Mouse (Mus musculus) stomach, embryonic 16.5 days (tissue): ENCODE measurements around the gene Hectd2. TPM values are rescaled to one million over a fixed set of nuclear protein-coding genes. Genes with fewer than 3 reads are reported as not detected.

Experiments
- ATAC-seq: fragments of 200-750 bp; cut with Nextera tagmentation; 2 replicates; pipeline ENCODE4 v1.8.0; 2017; ENCODE audit warnings: moderate number of reproducible peaks, moderate TSS enrichment; ENCODE audit not compliant: insufficient read depth, low FRiP score
- H3K27ac ChIP-seq: fragments of 300-500 bp; sonication (generic); 2 replicates; pipeline ENCODE4 v1.5.1; 2014; ENCODE audit warnings: low read length
- H3K27me3 ChIP-seq: fragments of 300-500 bp; sonication (generic); 2 replicates; pipeline ENCODE4 v1.6.1; 2014; ENCODE audit warnings: low read length, control low read depth, mixed read lengths; ENCODE audit not compliant: control insufficient read depth, insufficient read depth
- H3K36me3 ChIP-seq: fragments of 300-500 bp; sonication (generic); 2 replicates; pipeline ENCODE4 v1.6.1; 2014; ENCODE audit warnings: low read length; ENCODE audit not compliant: control insufficient read depth, insufficient read depth
- H3K4me1 ChIP-seq: fragments of 300-500 bp; sonication (generic); 2 replicates; pipeline ENCODE4 v1.6.1; 2014; ENCODE audit warnings: low read length, control low read depth, mixed read lengths; ENCODE audit not compliant: control insufficient read depth, insufficient read depth
- H3K4me2 ChIP-seq: fragments of 300-500 bp; sonication (generic); 2 replicates; pipeline ENCODE4 v1.6.1; 2014; ENCODE audit warnings: low read depth, low read length, mixed read lengths
- H3K4me3 ChIP-seq: fragments of 300-500 bp; sonication (generic); replicated peaks from 2 replicates; pipeline ENCODE4 v1.5.1; 2014; ENCODE audit warnings: mild to moderate bottlenecking, low read length
- H3K9ac ChIP-seq: fragments of 300-500 bp; sonication (generic); 2 replicates; pipeline ENCODE4 v1.6.1; 2014; ENCODE audit warnings: low read length
- H3K9me3 ChIP-seq: fragments of 300-500 bp; sonication (generic); replicated peaks from 2 replicates; pipeline ENCODE4 v1.6.1; 2016; ENCODE audit warnings: low read length, control low read depth; ENCODE audit not compliant: control insufficient read depth
- WGBS: fragments of 180-500 bp; shearing (Covaris S2); extraction: QIAGEN DNeasy Blood & Tissue Kit; methylation state at CpG from one replicate; pipeline ENCODE4 v1.1.7; 2014; 5-methylcytosine and 5-hydroxymethylcytosine counted together
- polyA plus RNA-seq: library from polyadenylated mRNA; unstranded; fragments of >200 nt; fragmentation: Nextera tagmentation; extraction: Ambion mirVana; gene quantifications from 2 replicates; pipeline ENCODE4 v1.2.1, GENCODE M21; 2015

Gene Hectd2
- polyA plus RNA-seq, 1 experiment from 2014 or later: 3.3 TPM

DNA sequence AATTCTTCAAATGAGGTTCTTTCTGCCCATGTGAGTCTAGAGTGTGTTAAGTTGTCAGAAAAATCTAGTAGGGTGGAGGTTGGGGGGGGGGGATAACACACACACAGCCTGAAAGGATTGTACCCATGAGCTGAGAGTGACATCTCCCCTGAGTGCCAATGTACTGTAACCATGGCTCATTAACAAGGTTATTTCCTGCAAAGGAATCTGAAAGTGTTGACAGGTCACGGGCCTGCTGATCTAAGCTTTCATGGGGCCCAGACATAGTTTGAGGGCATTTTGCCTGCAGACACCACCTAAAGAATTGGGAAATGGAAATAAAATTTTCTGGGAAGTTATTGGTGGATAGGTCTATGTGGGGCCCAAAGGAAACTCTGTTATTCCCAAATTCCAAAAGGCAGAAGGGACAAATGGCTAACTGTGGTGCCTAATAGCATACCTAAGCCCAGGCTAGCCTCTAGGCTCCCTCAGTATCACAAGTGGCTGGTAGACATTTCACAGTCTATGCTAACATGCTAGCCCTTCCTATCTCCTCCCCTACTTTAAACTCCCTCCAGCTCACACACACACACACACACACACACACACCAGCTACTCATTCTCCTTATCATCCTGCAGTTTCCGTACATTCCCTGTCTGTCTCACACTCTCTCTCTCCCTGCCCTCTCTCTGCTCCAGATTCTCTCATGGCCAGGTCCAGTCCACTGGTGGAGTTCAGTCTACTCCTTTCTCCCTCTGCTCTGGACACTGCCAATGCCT is 114.6 kb downstream of the Hectd2 start:
- no peaks in the 10 kb centered on the region for H3K27me3 ChIP-seq
- no peaks in the 10 kb centered on the region for H3K36me3 ChIP-seq
- no peak for ATAC-seq
- H3K9ac ChIP-seq: no peak overlapping the region
- no peak overlapping the region for H3K4me2 ChIP-seq
- 70% methylated on average over 2 of the region's 2 CpGs for WGBS
- H3K27ac ChIP-seq: no peak overlapping the region
- no peaks in the 10 kb centered on the region for H3K9me3 ChIP-seq
- H3K4me1 ChIP-seq: peaks cover 7% of the 10 kb centered on the region; the same call in 1 of the 2 replicates
- H3K4me3 ChIP-seq: no peak overlapping the region

DNA sequence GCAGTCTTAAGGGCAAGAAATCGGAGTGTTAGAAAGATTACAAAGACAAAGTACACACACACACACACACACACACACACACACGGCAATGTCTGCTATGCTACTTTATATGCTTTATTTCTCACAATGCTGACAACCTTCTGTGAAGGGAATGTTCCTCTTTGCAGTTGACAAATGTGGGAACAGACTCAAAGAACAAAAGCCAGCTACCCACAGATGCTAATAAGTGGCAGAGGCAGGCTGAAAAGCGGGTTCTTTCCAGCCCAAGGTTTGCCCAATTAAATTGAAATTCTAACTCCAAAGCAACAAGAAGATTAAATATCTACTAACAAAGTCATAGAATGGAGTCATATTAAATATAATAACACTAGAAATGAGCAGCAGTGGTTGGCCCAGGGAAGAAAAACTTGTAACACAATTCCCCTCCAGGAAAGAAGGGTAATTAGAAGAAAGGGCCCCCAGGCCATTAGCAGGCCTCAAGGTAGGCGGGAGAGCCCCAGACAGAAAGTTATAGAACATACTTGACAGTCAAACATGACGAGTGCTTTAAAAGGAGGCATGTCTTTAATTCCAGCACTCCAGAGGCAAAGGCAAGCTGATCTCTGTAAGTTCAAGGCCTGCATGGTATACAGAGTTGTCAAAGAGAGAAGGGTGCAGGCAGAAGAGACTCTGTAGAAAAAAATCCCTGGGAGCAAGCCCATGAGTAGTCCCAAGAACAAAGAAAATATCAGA is 115.4 kb downstream of the Hectd2 start:
- no peak for ATAC-seq
- Histone ChIP-seq H3K27me3 (no peaks in the 10 kb centered on the region), H3K27ac (no peak overlapping the region), H3K9ac (no peak overlapping the region), H3K4me3 (no peak overlapping the region), H3K4me2 (no peak overlapping the region), H3K36me3 (no peaks in the 10 kb centered on the region), H3K9me3 (no peaks in the 10 kb centered on the region), H3K4me1 (peaks cover 7% of the 10 kb centered on the region; the same call in 1 of the 2 replicates)
- WGBS: 55% methylated on average over 5 of the region's 5 CpGs

Other genes starting within 250 kb of the Hectd2 start
- gene Pcgf5, start 206.3 kb upstream of the Hectd2 start, polyA plus RNA-seq: 11.3 and 12.7 TPM in 2 replicates
- gene Ppp1r3c, start 182.0 kb downstream of the Hectd2 start, polyA plus RNA-seq: 26.1 and 29.0 TPM in 2 replicates